Mouse (Mus musculus) bone marrow macrophage, adult 2 months (primary cell): ENCODE data around the gene Krt42.

ENCODE experiments used
- CTCF ChIP-seq: IDR thresholded peaks from 2 replicates; pipeline ENCODE4 v1.5.1; 2012; ENCODE audit warnings: low read depth, mild to moderate bottlenecking, low read length, moderate library complexity
- POLR2A ChIP-seq: IDR thresholded peaks from 2 replicates; pipeline ENCODE4 v1.6.1; 2012; ENCODE audit warnings: mild to moderate bottlenecking, low read depth, low read length, borderline replicate concordance

DNA sequence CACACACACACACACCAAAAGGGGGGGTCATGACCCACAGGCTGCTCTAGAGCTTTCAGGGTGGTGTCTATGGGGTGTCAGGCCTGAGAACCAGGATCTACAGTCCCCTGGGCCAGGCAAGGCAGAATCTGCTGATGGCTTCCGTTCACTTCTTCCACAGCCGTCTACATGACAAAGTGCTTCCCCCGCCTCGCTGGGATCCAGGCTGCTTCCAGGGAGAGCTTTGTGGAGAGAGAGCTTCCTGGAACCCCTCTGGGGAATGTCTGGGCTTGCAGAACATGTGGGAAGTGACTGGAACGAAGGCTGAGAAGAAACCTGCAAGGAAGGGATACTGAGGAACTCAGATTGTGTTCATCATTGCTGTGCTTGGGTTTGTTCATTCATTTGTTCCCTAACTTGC is 9.1 kb upstream of the Krt42 start:
- TF ChIP-seq CTCF, result no peak
- no peak for TF ChIP-seq POLR2A
